Mouse (Mus musculus): ENCODE data around the gene Tbc1d2. TPM values are rescaled to one million over a fixed set of nuclear protein-coding genes. Genes with fewer than 3 reads are reported as not detected.
A peak's percentile ranks its signal among the peaks of the same experiment; 100 is the strongest.
"Not testable (repeated sequence)": the region's sequence is repeated elsewhere in the genome, so short reads cannot be mapped to it uniquely, and the experiment has no call there.

Gene Tbc1d2
- total RNA-seq, 2 experiments from 2014 or later: 0.39 to 0.83 TPM

DNA sequence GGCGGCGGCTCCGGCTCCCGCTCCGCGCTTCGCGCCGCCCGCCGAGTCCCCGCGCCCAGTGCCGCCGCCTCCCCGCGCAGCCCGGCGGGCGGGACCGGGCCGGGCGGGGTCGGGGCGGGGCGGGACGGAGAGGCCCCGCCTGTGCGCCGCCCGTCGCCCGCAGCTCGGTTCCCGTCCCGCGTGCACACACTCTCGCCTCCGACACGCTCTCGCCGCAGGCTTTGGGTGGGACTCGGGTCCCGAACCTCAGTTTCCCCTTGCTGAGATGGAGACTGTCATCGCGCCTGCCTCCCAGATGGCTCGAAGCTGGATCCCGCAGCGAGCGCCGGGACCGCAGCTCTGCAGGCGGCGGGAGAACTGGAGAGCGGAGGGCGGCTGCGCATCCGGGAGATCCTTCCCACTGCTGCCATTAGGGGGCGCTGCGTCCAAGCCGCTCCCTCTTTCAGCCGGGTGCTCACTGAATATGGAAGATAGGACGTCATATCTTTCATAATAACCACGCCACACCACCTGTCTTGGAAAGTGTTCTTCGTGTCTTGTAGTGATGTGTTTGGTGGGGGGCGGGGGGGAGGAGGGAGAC, 48.1 kb downstream of the Tbc1d2 start, which contains the start of gene Coro2a:
TSS of gene Coro2a (minus strand) at position 359 of the 580 bp plus-strand sequence.
- DNase-seq (ENCODE audit: low spot score): peak; percentile 75

GRCm38 (mm10) chr4:46601258-46601843, 48.7 kb downstream of the Tbc1d2 start:
- DNase-seq (ENCODE audit: low spot score): no peak

DNA sequence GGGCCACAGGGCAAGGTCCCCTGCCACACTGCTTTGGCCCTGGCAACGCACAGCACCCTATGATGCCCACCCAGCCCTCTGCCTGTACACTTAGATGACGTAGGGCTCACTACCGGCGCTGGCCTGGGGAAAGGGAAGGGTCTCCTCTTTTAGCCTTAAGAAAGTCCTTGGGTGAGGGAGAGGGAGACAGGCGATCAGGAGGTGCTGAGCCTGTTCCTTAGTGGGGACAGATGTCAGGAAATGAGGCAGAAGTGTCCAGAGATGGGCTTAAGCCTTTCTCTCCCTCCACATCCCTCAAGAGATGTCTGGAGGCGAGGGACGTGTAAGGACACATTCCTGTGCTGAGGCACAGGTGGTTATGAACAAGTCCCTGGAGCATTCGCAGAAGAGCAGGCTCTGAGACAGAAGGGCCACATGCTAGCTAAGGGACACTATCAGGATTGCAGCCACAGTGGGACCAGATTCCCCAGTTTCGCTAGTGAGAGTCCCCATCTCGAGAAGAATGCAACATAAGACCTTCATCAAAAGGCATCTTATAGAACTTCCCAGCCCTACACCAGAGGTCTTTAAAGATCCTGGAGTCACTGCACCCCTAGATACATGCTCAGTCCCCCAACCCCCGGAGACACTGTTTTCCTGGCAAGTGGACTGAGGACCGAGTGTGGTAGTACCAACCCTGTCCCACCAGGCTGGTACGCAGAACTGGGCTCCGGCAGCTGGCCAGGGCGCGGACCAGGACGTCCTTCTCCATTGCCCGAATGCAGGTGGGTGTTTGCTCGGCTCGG, 49.3 kb downstream of the Tbc1d2 start:
- no peak for DNase-seq (ENCODE audit: low spot score)

DNA sequence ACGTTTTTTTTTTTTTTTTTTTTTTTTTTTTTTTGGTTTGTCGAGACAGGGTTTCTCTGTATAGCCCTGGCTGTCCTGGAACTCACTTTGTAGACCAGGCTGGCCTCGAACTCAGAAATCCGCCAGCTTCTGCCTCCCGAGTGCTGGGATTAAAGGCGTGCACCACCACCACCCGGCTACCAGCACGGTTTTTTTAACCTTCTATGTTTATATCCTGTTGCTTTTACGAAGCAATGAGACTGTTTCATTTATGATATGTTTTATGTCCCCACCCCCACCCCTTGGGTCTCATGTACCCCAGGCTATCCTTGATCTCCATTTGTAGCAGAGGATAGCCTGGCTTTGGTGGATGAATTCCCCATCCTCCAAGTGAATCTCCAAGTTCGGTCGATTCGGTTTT, 50.4 kb downstream of the Tbc1d2 start:
- not testable (repeated sequence) for DNase-seq (ENCODE audit: low spot score)

DNA sequence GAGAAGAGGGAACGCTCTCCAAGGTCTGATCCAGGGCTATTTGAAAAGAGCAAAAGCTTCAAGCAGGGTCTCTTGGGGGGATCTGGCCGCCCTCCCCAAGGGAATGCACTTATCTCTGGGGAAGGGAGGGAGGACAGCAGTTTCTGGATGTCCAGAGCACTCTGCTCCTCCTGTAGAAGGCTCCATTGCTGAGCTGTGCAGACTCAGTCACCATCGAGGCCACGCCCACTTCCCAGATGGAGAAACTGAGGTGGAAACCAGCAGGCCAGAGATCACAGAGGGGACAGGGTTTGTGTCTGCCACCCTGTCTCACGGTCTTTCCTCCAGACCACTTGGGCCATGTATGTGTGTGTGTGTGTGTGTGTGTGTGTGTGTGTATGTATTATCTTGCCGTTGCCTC, 51.0 kb downstream of the Tbc1d2 start:
- DNase-seq (ENCODE audit: low spot score): no peak

GRCm38 (mm10) chr4:46598111-46598510, 51.9 kb downstream of the Tbc1d2 start:
- no peak for DNase-seq (ENCODE audit: low spot score)

DNA sequence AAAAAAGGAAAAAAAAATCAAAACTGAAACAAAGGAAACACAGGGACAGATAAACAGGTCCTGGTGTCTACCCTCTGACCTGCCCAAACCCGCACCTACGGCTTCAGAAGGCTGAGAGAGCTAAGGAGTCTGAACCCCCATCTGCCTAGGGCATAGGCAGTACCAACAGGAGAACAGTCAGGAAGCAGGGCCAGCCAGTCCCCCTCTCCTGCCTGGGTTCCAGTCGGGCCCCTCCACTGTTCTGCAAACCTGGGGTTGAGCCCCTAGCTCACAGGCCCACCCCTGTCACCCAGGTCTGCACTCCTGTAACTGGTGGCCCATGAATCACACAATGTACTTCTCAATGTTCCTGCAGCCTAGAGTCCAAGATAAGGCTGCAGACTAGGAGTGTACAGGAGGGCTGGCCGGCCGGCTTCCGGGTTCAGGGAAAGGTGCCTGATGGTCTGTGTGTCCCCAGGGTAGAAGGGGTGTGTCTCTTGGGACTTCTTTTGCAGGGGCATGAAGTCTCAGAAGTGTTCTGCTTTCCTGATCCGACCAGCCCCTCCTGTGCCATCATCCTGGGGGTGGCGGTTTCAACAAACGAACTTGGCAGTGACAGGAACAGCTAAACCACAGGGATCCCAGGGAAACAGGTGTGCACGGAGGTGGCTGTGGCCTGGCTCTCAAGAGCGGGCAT, 52.6 kb downstream of the Tbc1d2 start:
- no peak for DNase-seq (ENCODE audit: low spot score)

GRCm38 (mm10) chr4:46596398-46596797, 53.6 kb downstream of the Tbc1d2 start:
- no peak for DNase-seq (ENCODE audit: low spot score)

DNA sequence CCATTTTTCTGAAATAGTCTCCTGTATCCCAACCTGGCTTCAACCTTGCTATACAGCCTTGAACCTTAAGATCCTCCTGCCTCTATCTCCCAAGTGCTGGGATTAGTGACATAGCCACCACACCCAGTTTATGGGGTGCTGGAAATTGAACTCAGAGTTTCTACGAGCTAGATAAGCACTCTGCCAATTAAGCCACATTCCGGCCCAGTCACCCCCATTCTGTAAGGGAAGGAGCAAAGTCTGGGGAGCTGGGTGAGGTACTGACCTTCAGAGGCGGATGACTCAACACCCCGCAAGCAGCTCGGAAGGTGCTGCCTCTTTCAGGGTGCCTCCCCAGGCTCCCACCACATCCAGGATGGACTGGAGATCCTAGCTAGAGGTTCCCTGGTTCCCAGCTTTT, 55.9 kb downstream of the Tbc1d2 start:
- no peak for DNase-seq (ENCODE audit: low spot score)

DNA sequence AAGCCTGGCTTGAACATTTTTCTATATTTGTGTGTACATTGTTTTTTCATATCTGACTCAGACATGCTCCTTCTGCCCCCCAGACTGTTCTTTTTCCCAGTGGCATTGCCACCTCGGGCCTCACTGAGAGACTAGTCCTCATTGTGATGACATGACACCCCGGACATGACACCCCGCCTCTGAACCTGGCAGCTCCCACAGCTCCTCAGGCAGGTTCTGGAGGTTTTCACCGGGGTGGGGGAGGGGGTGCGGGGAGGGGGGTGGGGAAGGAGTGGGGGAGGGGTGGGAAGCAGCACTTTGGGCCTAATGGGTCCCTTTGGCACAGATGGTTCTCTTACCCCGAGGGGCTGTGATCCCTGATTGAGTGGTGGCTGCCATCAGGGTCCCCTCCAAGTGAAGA, 56.5 kb downstream of the Tbc1d2 start:
- no peak for DNase-seq (ENCODE audit: low spot score)

DNA sequence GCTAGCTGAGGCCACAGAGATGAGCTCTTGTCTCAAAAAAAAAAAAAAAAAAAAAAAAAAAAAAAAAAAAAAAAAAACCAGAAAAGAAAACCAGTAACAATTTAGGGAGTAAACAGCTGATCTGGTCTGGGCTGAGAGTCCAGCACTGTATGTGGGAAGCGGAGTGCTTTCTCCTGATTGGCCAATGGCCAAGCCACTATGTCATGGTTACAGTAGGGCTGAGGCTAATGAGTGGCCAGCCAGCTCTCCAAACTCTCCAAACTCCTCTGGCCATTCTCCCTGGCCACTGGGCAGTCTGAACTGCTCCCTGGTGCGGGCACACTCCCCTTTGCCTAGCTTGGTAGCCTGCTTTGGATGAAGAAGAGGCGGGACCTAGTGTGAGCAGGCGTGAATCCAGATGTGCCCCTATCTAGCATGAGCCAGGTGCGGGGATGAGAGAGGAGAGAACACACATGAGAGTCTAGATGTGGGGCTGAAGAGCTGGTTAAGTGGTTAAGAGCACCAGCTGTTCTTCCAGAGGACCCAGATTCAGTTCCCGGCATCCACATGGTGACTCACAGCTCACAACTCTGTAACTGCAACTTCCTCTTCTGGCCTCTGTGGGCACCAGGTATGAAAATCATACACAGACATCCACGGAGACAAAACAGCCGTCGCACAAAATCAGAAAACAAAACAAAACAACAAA, 58.0 kb downstream of the Tbc1d2 start:
- DNase-seq (ENCODE audit: low spot score): no peak

- no peak for DNase-seq (ENCODE audit: low spot score)
Measured at GRCm38 (mm10) chr4:46590810-46591209, 59.2 kb downstream of the Tbc1d2 start.

DNA sequence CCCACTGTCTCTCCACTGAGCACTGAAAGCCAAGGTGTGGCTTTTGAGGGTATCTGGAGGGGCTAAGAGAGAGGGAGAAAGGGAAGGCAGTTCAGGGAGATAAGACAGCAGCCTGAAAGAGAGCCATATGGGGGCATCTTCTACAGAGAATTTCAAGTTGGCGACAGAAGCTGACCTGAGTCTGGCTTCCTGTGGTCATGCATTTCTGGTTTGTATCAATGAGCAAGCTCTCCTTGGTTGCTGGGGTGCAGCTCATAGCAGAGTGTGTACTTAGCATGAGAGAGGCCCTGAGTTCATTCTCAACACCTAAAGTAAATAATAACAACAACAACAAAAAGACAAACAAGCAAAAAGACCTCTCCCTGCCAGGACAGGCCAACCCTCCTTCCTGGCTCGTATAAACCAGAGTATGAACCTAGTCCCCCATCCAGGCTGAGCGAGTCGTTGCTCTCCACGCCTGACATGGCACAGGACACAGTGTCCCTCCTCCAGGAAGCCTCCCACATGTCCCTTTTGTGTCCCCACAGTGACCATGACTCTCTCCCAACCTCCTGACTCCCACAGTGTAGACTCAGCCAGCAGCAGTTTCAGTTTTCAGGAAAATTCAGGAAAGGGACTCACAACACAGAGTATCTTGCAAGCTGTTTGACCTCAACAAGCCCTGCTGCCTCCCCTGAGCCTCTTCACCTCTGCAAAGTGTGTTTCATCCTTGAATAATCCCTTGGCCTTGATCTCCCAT, 59.9 kb downstream of the Tbc1d2 start:
- DNase-seq (ENCODE audit: low spot score): no peak

- DNase-seq (ENCODE audit: low spot score): no peak
Measured at GRCm38 (mm10) chr4:46589151-46589550, 60.9 kb downstream of the Tbc1d2 start.

DNA sequence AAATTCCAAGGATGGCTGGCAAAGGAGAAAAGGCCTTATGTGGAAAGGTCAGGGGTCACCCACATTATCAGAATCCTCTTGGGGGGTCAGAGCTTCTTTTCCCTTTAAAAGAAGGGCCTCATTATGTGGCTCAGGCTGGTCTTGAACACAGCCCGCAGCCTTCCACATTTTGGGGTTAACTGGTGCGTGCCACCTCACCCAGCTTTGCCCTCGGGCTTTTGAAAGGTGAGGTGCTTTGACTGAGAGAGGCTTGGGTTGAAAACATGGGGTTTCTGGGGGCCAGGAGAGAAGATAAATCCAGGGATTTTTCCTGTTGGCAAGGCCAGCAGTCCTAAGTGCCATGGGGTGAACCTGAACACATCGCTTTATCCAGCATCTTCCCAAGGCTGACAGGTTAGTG, 63.5 kb downstream of the Tbc1d2 start:
- no peak for DNase-seq (ENCODE audit: low spot score)

DNA sequence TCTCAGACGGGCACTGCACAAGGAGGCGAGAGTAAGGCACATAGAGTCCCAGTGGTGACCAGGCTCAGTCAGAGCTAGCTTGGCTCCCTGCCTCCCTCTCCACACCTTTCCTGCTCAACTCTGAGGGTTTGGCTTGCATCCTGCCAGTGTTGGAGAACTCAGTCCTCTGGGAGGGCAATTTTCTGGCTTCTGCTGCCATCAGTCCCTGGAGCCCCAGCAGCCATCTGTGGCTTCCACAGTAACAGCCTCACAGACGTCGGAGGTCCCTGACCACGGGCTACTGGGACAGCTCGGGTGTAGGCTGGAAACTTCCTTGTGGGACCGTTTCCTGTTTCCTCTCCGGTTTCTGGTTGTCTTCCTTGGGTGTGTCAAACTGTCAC, 64.2 kb downstream of the Tbc1d2 start:
- DNase-seq (ENCODE audit: low spot score): no peak

GRCm38 (mm10) chr4:46585041-46585810, 64.8 kb downstream of the Tbc1d2 start:
- DNase-seq (ENCODE audit: low spot score): no peak

DNA sequence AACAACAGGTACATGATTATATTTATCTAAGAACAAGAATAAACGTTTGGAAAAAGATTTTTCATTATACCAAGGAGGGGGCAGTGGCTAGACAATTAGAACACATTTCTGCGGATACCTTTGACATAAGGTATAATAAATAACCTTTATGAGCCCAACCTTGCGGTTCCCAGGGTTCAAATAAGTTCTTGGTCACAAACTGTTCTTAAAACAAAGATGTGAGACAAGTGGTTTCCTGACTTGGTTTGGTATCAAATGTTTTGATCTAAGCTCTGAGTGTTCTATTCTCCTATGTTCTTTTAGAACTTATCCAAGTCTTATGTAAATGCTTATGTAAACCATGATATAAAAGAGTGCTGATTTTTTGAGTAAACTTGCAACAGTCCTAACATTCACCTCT, 65.5 kb downstream of the Tbc1d2 start:
- not testable (repeated sequence) for DNase-seq (ENCODE audit: low spot score)

DNA sequence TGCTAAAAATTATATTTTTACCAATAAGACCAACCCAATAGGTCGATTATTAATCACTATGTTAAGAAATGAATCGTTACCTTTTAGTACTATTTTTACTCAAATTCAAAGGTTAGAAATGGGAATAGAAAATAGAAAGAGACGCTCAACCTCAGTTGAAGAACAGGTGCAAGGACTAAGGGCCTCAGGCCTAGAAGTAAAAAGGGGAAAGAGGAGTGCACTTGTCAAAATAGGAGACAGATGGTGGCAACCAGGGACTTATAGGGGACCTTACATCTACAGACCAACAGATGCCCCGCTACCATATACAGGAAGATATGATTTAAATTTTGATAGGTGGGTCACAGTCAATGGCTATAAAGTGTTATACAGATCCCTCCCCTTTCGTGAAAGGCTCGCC, 65.9 kb downstream of the Tbc1d2 start:
- not testable (repeated sequence) for DNase-seq (ENCODE audit: low spot score)

DNA sequence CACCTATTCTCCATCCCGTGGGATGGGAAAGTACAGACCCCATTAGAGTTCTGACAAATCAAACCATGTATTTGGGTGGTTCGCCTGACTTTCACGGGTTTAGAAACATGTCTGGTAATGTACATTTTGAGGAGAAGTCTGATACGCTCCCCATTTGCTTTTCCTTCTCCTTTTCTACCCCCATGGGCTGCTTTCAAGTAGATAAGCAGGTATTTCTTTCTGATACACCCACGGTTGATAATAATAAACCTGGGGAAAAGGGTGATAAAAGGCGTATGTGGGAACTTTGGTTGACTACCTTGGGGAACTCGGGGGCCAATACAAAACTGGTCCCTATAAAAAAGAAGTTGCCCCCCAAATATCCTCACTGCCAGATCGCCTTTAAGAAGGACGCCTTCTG, 68.0 kb downstream of the Tbc1d2 start:
- not testable (repeated sequence) for DNase-seq (ENCODE audit: low spot score)

Data from gastrocnemius, adult 18-20 months (tissue).